Mouse (Mus musculus) T-helper 1 cell (primary cell): Measurements from ENCODE around the gene Capzb.

Experiments used
- in situ Hi-C: fragments of 300-600 bp; cut with MboI, MseI; formaldehyde crosslinking; loops from one replicate; pipeline ENCODE4 v1.15.1; 2025; ENCODE audit warnings: high pct_unique_total_duplicates

Capzb gene

GRCm38 (mm10) chr4:139305521-139305920, 112.8 kb downstream of the Capzb start:
- in situ Hi-C loops = no loop called here

GRCm38 (mm10) chr4:139307916-139308315, 115.2 kb downstream of the Capzb start:
- in situ Hi-C loops = no loop called here

- in situ Hi-C loops = loop anchor here (10.0 kb wide), 1 partner anchor 225 kb away; no protein-coding TSS in a partner anchor
Measured at GRCm38 (mm10) chr4:139309651-139310050, 117.0 kb downstream of the Capzb start.

- in situ Hi-C loops = loop anchor here (10.0 kb wide), 1 partner anchor 226 kb away; no protein-coding TSS in a partner anchor
Measured at GRCm38 (mm10) chr4:139310171-139310898, 117.6 kb downstream of the Capzb start, which contains the start of the genes Pqlc2 and Akr7a5. Gene Pqlc2, minus strand, starts transcription at chr4:139310708. Gene Akr7a5, plus strand, starts transcription at chr4:139310744.

- in situ Hi-C loops = loop anchor here (10.0 kb wide), 1 partner anchor 226 kb away; no protein-coding TSS in a partner anchor
Measured at GRCm38 (mm10) chr4:139310899-139311701, 118.4 kb downstream of the Capzb start.

- in situ Hi-C loops = loop anchor here (10.0 kb wide), 1 partner anchor 227 kb away; no protein-coding TSS in a partner anchor
Measured at GRCm38 (mm10) chr4:139311707-139312106, 119.0 kb downstream of the Capzb start.

GRCm38 (mm10) chr4:139312632-139313031, 119.9 kb downstream of the Capzb start:
- in situ Hi-C loops = loop anchor here (10.0 kb wide), 1 partner anchor 228 kb away; no protein-coding TSS in a partner anchor

- in situ Hi-C loops = loop anchor here (10.0 kb wide), 1 partner anchor 234 kb away; no protein-coding TSS in a partner anchor
Measured at GRCm38 (mm10) chr4:139318449-139318848, 125.8 kb downstream of the Capzb start.

- in situ Hi-C loops = loop anchor here (10.0 kb wide), 1 partner anchor 235 kb away; no protein-coding TSS in a partner anchor
Measured at GRCm38 (mm10) chr4:139319740-139320139, 127.0 kb downstream of the Capzb start.

GRCm38 (mm10) chr4:139330605-139331004, 137.9 kb downstream of the Capzb start:
- in situ Hi-C loops = no loop called here

GRCm38 (mm10) chr4:139334631-139335295, 142.1 kb downstream of the Capzb start:
- in situ Hi-C loops = no loop called here

GRCm38 (mm10) chr4:139335507-139335906, 142.8 kb downstream of the Capzb start:
- in situ Hi-C loops = no loop called here

GRCm38 (mm10) chr4:139336822-139337483, 144.3 kb downstream of the Capzb start:
- in situ Hi-C loops = no loop called here

GRCm38 (mm10) chr4:139338145-139338544, 145.4 kb downstream of the Capzb start:
- in situ Hi-C loops = no loop called here

GRCm38 (mm10) chr4:139340835-139341234, 148.1 kb downstream of the Capzb start:
- in situ Hi-C loops = no loop called here
